Mouse (Mus musculus) liver, adult (tissue): ENCODE data around the gene Igsf21.

ENCODE experiments used
- GATA4 ChIP-seq: IDR thresholded peaks from 2 replicates; pipeline ENCODE4 v1.6.1; 2014; ENCODE audit warnings: mild to moderate bottlenecking, low read length; ENCODE audit not compliant: insufficient replicate concordance

The Igsf21 gene

GRCm38 (mm10) chr4:140246180-140247005, at the start of gene Igsf21:
Gene Igsf21 (minus strand): TSS chr4:140246784.
- no peak for TF ChIP-seq GATA4

- TF ChIP-seq GATA4, result no peak
Observed at GRCm38 (mm10) chr4:140285726-140286316, 39.2 kb upstream of the Igsf21 start.

GRCm38 (mm10) chr4:140283398-140283797, 36.8 kb upstream of the Igsf21 start:
- no peak for TF ChIP-seq GATA4

- TF ChIP-seq GATA4, result no peak
Observed at GRCm38 (mm10) chr4:140278269-140278668, 31.7 kb upstream of the Igsf21 start.

GRCm38 (mm10) chr4:140271913-140272312, 25.3 kb upstream of the Igsf21 start:
- TF ChIP-seq GATA4, result no peak

- no peak for TF ChIP-seq GATA4
Observed at GRCm38 (mm10) chr4:140270451-140270850, 23.9 kb upstream of the Igsf21 start.

GRCm38 (mm10) chr4:140269184-140269840, 22.7 kb upstream of the Igsf21 start:
- TF ChIP-seq GATA4, result no peak

- TF ChIP-seq GATA4, result no peak
Observed at GRCm38 (mm10) chr4:140267835-140268234, 21.3 kb upstream of the Igsf21 start.

GRCm38 (mm10) chr4:140267086-140267485, 20.5 kb upstream of the Igsf21 start:
- TF ChIP-seq GATA4, result no peak

- TF ChIP-seq GATA4, result no peak
Observed at GRCm38 (mm10) chr4:140258968-140259367, 12.4 kb upstream of the Igsf21 start.

GRCm38 (mm10) chr4:140252369-140252768, 5.8 kb upstream of the Igsf21 start:
- TF ChIP-seq GATA4, result no peak

- no peak for TF ChIP-seq GATA4
Observed at GRCm38 (mm10) chr4:140249011-140249744, 2.6 kb upstream of the Igsf21 start.

- TF ChIP-seq GATA4, result no peak
Observed at GRCm38 (mm10) chr4:140248396-140248795, 1.8 kb upstream of the Igsf21 start.

GRCm38 (mm10) chr4:140247006-140248003, 721 bp upstream of the Igsf21 start:
- TF ChIP-seq GATA4, result no peak
